Mouse (Mus musculus) cerebellum, postnatal 10 days (tissue): Measurements from ENCODE around the gene Gp1bb.

ENCODE experiments used
- DNase-seq, 2 experiments: peaks; one replicate each; pipeline ENCODE4 v3.0.0; 2021; ENCODE audit warnings: mixed read lengths in 2 of 2

Gene Gp1bb

GRCm38 (mm10) chr16:18577599-18578160 is 44.5 kb downstream of the Gp1bb start:
- no peak for DNase-seq

GRCm38 (mm10) chr16:18577071-18577470 is 45.1 kb downstream of the Gp1bb start:
- peak; percentile 68 to 70 for DNase-seq

- no peak for DNase-seq
Measured at GRCm38 (mm10) chr16:18574196-18574595, 48.0 kb downstream of the Gp1bb start.
